Mouse (Mus musculus): ENCODE data around the gene Mfsd14a.

Mfsd14a gene

GRCm38 (mm10) chr3:116601781-116602180 lies 60.7 kb downstream of the Mfsd14a start:
- DNase-seq (ENCODE audit: low spot score in 2 of 2), result no peak

GRCm38 (mm10) chr3:116601005-116601404 lies 61.5 kb downstream of the Mfsd14a start:
- no peak for DNase-seq (ENCODE audit: low spot score in 2 of 2)

DNA sequence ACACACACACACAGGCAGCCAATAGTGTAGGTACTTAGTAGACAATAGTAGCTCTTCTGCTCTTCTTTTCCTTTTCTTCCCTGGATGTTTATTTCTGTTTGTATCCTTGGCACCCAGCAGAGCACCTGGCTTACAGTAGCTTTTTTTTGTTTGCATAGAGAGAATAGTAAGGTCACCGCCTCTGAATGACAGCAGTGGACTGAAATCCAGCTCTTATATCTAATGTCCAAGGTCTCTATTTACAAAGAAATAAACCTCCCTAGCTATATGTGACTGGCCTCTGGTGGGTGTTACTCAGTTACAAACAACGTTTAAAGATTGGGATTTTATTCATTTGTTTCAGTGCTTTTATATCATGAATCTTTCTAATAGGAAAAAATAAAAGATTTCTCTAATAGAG lies 62.8 kb downstream of the Mfsd14a start:
- no peak for DNase-seq (ENCODE audit: low spot score in 2 of 2)

DNA sequence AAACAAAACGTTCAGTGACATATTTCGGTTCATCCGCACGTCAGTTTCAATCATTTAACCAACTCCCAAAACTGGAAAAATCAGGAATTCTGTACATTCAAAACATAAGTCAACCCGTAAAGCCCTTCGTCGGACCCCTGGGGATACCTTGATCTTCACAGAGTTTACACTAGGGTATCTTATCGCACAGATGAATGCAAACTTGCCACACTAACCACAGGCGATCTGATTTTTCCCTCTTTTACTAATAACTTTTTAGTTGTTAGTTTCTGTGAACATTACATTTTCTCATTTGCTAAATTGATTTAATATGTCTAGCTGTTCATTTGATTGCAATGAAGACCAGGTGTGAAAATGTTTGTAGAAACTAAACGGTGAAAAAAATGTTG lies 66.9 kb downstream of the Mfsd14a start:
- no peak for DNase-seq (ENCODE audit: low spot score in 2 of 2)

GRCm38 (mm10) chr3:116594728-116595602 lies 67.5 kb downstream of the Mfsd14a start, which contains the start of gene Sass6:
Gene Sass6 (plus strand): TSS chr3:116594982.
- peak; percentile 98 for DNase-seq (ENCODE audit: low spot score in 2 of 2)

- no peak for DNase-seq (ENCODE audit: low spot score in 2 of 2)
These were observed 68.3 kb downstream of the Mfsd14a start for GRCm38 (mm10) chr3:116594076-116594727.

DNA sequence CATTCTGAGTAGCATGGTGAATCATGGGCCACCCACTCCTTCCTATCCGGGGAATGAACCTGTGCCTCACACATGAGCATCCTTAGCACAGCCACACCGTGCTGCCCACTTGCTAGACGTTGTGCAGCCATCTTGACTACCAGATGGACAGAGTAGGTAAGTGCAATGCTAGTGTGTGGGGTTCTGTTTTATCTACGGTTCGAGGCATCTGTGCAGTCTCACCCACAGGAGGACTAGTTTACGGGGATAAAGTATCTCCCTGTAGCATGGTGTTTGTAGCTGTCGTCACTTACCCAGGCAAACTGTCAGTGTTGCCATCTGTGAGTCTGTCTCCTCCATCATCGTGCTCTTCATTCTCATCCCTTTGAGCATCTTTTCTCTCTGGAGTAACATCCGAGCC lies 80.3 kb downstream of the Mfsd14a start:
- DNase-seq (ENCODE audit: low spot score in 2 of 2), result peak; percentile 41 to 71

Measured in frontal cortex, postnatal 36 days (tissue).